Mouse (Mus musculus): Measurements from ENCODE around the gene Abca1. TPM values are rescaled to one million over a fixed set of nuclear protein-coding genes. Genes with fewer than 3 reads are reported as not detected.

The Abca1 gene
- 10 to 100 TPM; 20.3 to 25.1 TPM for total RNA-seq (2021)

DNA sequence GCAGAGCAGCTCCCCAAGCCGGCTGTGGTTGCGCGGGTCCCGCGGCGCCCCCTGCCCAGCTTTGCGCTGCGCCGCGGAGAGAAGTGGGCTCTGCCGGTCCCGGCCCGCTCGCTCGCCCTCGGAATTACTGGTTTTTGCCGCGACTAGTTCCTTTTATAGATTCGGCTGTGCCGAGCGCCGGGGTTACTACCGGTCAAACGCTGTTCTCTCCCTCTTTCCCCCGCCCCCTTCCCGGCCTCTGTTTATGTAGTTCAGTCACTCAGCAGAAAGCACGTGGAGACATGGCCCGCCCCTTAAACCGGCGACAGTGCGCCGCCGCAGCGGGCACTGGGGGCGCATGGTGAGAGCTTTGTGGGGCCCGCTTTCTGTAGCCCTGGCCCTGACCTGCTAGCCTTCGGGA, at the start of gene Abca1:
Gene Abca1 (minus strand): TSS at position 129 of the 400 bp plus-strand sequence.
- DNase-seq (ENCODE audit: extremely low spot score in 1 of 2, low spot score in 1 of 2): peak; percentile 67 to 72

DNA sequence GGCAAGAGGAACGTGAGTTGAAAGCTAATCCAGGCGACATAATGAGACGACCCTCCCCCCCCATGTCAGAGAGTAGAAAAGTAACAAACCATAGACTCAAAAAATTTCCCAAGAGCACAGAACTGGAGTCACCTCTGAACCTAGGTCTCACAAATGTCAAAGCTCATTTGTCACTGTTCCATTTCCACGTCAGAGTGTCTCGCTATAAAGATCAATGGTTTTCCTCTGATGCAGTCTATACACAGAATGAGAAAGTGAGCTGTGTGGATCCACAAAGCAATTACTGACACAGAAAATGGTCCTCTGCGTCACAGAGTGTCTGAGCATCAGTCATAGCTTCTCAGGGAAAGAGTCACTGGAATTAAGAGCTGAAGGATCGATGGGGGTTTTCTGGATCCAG, 44.8 kb upstream of the Abca1 start:
- no peak for DNase-seq (ENCODE audit: extremely low spot score in 1 of 2, low spot score in 1 of 2)

DNA sequence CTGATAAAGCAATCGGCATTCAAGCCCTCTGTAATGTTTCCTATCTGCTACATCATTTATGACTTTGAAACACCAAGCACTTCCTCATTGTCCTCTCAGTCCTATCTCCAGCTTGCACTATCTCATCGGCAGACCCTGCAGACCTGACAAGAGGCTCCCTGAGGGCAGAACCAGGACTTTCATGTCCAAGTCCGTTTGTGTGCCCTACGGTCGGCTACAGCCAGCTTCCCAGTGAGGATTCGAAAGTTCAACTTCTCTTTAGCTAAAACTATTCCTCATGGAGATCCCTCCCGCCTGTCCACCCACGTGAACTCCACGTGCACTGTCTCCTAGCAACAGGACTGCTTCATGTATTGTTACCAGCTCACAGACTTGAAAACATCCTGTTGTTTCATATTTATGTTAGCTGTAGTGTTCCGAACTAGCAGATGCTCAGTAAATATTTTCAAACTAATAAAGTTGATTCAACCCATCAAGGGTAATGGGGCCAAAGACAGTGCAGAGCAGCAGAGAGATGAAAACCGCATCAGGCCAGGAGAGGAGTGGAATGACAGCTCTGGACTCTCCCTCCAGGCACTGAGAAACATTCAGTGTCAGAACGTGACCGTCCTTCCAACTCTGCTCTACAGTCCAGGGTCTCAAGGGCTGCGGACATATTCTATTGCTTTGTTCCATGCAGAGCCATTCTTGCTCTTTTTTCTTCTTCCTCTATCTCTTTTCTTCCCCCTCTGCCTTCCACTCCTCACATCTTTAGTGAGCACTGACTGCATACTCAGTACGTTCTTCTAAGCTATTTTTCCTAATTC, 44.1 kb upstream of the Abca1 start:
- DNase-seq (ENCODE audit: extremely low spot score in 1 of 2, low spot score in 1 of 2): peak; percentile 19 to 23

DNA sequence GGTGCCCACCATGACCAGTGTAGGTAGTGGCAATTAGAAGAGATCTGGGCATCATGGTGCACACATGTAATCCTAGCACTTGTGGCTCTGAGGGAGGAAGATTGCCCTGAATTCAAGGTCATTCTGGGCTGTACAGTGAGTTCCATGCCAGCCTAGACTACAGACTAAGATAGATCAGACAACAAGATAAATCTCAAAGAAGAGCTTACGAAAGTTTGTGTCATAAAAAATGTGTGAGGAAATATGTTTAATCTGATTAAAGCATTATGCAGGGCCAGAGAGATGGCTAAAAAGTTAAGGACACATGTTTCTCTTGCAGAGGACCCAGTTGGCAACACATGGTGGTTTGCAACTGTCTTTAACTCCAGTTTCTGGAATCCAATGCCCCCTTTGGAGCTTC, 40.6 kb upstream of the Abca1 start:
- DNase-seq (ENCODE audit: extremely low spot score in 1 of 2, low spot score in 1 of 2): no peak

GRCm38 (mm10) chr4:53197842-53198241, 38.1 kb upstream of the Abca1 start:
- no peak for DNase-seq (ENCODE audit: extremely low spot score in 1 of 2, low spot score in 1 of 2)

DNA sequence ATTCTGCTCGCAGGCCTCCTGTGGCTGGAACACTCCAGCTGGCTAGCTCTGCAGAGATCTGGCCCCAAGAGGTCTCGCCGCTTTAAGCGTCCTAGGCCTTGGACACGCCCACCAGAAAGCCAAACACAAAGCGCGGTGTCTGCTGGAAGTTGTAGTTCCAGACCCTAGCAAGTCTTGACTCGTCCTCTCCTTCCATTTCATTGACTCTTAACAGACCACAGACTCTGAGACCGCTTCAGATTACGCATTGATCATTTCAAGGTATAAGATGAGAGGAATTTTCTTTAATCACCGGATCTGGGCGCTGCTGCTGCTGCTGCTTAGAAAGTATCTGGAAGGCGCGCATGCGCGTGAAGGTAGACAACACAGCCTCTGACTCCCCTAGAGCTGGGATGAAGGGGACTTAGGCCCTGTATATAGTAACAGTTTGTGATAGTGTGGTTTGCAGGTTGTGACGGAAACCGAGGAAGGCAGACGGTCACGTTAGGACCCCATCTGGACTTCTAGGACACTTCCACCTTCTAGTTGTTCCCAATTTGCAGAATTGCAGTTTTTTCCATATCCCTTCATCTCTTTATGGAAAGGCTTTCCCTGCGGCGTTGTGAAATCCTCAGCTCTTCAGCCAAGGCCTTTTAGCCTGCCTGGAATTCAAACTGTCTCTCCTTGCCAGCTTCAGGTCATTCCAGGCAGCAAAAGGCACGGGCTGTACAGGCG, 36.5 kb upstream of the Abca1 start:
- peak; percentile 73 to 74 for DNase-seq (ENCODE audit: extremely low spot score in 1 of 2, low spot score in 1 of 2)

DNA sequence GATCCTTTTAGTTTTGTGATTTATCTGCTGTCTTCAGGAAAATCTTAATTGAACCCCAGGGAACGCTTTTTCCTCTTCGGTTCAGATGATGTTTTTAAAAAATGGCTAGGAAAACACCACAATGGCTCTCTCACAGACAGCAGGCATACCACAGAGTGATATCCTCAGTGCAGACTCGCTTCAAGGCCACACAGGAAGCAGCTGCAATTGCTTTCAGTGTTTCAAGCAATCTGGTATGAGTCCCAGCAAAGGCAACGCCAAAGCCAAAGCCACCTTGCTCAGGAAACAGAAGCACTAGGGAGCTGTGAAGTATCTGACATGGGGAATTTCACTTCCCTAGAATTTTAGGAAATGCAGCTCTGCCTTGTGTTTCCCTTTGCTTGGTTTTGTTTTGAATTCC, 27.4 kb upstream of the Abca1 start:
- no peak for DNase-seq (ENCODE audit: extremely low spot score in 1 of 2, low spot score in 1 of 2)

- no peak for DNase-seq (ENCODE audit: extremely low spot score in 1 of 2, low spot score in 1 of 2)
Measured at GRCm38 (mm10) chr4:53186573-53186972, 26.9 kb upstream of the Abca1 start.

GRCm38 (mm10) chr4:53186141-53186540, 26.4 kb upstream of the Abca1 start:
- no peak for DNase-seq (ENCODE audit: extremely low spot score in 1 of 2, low spot score in 1 of 2)

DNA sequence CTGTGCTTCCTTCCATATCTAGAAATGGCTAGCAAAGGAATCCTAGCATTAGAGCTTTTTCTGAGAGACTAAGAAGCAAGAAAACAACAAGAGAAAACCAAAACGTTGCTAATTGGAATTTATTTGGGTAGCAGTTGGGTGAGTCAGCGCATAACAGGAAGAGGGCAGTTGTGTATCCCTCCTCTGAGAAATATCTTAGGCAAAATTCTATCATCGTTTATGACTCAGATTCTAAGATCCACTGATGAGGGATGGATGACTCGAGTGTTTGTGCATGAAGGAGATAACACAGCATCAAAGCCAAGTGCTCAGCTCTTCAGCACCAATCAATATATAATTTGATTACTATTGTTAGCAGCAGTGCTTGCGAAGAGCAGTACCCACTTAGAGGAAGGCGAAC, 21.8 kb upstream of the Abca1 start:
- no peak for DNase-seq (ENCODE audit: extremely low spot score in 1 of 2, low spot score in 1 of 2)

- no peak for DNase-seq (ENCODE audit: extremely low spot score in 1 of 2, low spot score in 1 of 2)
Measured at GRCm38 (mm10) chr4:53179308-53179820, 19.7 kb upstream of the Abca1 start.

- DNase-seq (ENCODE audit: extremely low spot score in 1 of 2, low spot score in 1 of 2): no peak
Measured at GRCm38 (mm10) chr4:53178489-53178888, 18.8 kb upstream of the Abca1 start.

DNA sequence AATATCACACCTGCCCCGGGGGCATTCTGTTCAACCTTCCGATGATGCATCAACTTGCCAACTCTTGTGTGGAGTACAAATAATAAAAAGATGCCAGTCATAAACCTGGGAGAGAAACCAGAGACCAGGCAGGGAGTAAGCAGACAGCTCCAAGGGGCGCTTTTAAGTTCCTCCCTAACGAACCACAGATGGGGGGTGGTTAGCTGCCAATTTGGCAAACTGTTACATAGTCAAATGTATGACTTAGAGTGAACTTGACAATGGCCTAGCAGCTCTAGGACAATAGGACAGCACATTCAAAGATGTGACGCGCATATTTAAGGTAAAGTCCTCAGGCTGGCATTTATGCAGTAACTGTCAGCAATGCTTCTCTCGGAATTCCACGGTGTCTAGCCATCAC, 18.0 kb upstream of the Abca1 start:
- DNase-seq (ENCODE audit: extremely low spot score in 1 of 2, low spot score in 1 of 2): no peak

DNA sequence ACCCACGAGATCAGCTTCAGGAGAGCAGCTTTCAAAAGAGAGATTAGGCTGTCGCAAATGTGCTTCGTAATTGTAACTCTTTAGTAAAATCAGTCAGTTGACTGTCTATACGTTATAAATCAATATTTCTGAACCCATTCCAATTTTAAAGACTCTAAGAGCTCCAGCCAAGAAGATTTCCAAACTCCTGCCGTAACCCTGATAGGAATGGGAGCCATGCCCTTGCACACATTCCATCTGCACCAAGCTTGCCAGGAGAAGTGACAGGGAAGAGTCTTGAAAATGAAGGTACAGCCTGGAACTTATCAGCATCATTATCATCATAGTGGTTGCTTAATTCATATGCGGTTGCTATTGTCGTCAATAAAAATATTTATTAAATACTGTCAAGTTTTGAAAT, 15.2 kb upstream of the Abca1 start:
- DNase-seq (ENCODE audit: extremely low spot score in 1 of 2, low spot score in 1 of 2): no peak

GRCm38 (mm10) chr4:53170403-53170802, 10.7 kb upstream of the Abca1 start:
- no peak for DNase-seq (ENCODE audit: extremely low spot score in 1 of 2, low spot score in 1 of 2)

GRCm38 (mm10) chr4:53165231-53165630, 5.5 kb upstream of the Abca1 start:
- no peak for DNase-seq (ENCODE audit: extremely low spot score in 1 of 2, low spot score in 1 of 2)

DNA sequence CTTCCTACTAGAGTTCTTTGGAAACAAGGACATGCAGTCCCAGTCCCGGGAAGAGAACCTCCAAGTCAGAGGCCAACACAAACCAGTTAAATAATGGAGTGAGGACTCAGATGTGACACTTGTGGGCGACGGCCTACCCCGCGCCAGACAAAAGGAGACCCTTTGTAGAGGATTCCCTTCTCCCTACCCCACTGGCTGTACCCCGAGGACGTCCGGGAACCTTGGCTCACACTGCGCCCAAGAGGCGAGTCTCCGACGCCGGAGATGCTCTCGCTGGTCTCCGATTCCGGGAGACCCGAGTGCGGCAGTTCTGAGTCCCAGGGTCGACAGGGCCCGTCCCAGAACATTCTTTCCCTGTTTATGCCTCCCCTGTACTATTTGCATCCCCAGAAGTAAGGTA, 519 bp downstream of the Abca1 start:
- peak; percentile 19 to 21 for DNase-seq (ENCODE audit: extremely low spot score in 1 of 2, low spot score in 1 of 2)

DNA sequence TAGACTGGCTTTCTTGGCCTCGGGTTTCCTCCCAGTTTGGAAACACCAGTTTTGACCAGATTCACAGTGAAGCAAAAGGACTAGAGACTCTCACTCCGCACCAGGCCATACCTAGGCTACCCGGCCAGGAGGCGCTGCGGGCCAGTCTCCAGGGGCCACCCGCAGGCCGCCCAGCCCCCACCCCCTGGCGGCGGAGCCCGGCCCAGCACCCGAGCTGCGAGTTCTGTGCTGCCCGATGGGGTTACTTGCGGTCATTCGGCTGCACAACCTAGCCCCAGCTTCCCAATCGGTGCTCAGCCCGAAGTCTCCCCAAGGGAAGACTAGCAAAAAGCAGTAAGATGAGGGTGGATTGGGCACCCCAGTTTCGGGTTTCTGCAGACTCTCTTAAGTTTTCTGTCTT, 1.1 kb downstream of the Abca1 start:
- DNase-seq (ENCODE audit: extremely low spot score in 1 of 2, low spot score in 1 of 2): peak; percentile 62 to 73

DNA sequence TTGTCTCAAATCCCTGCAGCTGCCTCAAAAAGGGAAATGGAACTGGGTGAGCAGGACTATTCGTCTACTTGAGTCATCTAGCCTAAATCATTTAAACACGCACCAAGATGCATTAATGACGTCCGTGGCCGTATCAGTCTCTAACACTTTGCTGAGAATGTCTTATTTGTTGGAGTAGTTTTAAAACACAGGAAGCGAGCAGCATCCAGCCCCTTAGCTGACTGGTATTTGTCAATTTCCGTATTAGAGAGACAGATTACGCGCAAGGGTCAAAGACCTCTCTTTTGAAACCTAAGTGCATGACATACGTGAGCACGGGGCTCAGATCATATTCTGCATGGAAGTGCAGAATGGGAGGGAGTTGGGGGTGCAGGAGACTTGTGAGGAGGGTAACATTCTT, 4.2 kb downstream of the Abca1 start:
- DNase-seq (ENCODE audit: extremely low spot score in 1 of 2, low spot score in 1 of 2): no peak

DNA sequence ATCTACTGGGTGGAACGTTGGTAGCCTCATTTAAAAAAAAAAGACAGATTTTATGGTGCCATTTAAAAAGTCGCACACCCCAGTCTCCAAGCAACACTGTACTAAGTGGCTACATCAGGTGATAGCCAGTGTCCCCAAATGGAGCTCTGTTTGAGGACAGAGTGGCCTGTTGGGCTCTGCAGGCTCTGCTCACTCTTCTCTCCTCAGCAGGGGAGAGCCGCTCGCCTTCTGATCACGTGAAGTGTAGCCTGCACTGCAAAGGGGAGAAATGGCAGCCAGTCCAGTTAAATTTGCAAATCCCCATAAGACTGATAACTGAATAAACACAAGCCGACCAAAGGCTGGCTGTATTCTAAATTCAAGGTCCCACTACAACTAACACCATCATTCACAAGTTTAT, 6.0 kb downstream of the Abca1 start:
- no peak for DNase-seq (ENCODE audit: extremely low spot score in 1 of 2, low spot score in 1 of 2)

- no peak for DNase-seq (ENCODE audit: extremely low spot score in 1 of 2, low spot score in 1 of 2)
Measured at GRCm38 (mm10) chr4:53153061-53153460, 6.6 kb downstream of the Abca1 start.

GRCm38 (mm10) chr4:53152655-53153054, 7.0 kb downstream of the Abca1 start:
- no peak for DNase-seq (ENCODE audit: extremely low spot score in 1 of 2, low spot score in 1 of 2)

Measured in layer of hippocampus, postnatal 25 days (tissue).